Mouse (Mus musculus) left cerebral cortex, adult 2 months (tissue): ENCODE results near the gene Gpnmb. TPM values are rescaled to one million over a fixed set of nuclear protein-coding genes. Genes with fewer than 3 reads are reported as not detected.

Source experiments
- DNase-seq, 2 experiments: peaks; one replicate each; pipeline ENCODE4 v3.0.0; 2021 to 2022; ENCODE audit warnings: low spot score in 2 of 2, mixed read lengths in 1 of 2; ENCODE audit errors: extremely low spot score in 1 of 2
- H3K27ac ChIP-seq: fragments of 200-600 bp; 2 replicates; pipeline ENCODE4 v1.8.1; 2022
- H3K4me3 ChIP-seq: fragments of 200-600 bp; 2 replicates; pipeline ENCODE4 v1.8.1; 2022
- CTCF ChIP-seq: fragments of 200-600 bp; IDR thresholded peaks from 2 replicates; pipeline ENCODE4 v1.8.1; 2022; ENCODE audit warnings: antibody characterized with exemption, mild to moderate bottlenecking, moderate library complexity
- intact Hi-C: fragments of 180-260 bp; cut with DNase I; formaldehyde crosslinking; loops from one replicate; pipeline ENCODE4 v1.15.1; 2025
- total RNA-seq, 2 experiments: library from RNA; stranded (reverse); gene quantifications; 2 replicates each; pipeline ENCODE4 v1.2.3; 2021

Gene Gpnmb
- total RNA-seq, 2 experiments from 2014 or later: 1.3 to 2.5 TPM

DNA sequence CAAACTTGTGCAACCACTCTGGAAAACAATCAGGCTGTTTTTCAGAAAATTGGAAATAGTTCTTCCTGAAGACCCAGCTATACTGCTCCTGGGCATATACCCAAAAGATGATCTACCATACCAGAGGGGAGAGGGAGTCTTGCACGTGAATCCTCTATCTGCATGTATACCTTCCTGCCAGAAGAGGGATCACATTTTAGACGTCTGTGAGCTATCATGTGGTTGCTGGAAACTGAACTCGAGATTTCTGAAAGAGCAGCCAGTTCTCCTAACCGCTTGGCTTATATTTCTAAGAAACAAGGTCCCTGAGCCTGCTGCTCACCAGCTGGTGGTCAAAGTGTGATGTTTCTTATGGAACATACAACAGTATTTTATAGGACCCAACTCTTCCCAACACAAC, 32.0 kb downstream of the Gpnmb start:
- intact Hi-C loops: no loop called here
- TF ChIP-seq CTCF: no peak
- DNase-seq: no peak
- Histone ChIP-seq H3K27ac (no peak overlapping the region), H3K4me3 (no peak overlapping the region)

DNA sequence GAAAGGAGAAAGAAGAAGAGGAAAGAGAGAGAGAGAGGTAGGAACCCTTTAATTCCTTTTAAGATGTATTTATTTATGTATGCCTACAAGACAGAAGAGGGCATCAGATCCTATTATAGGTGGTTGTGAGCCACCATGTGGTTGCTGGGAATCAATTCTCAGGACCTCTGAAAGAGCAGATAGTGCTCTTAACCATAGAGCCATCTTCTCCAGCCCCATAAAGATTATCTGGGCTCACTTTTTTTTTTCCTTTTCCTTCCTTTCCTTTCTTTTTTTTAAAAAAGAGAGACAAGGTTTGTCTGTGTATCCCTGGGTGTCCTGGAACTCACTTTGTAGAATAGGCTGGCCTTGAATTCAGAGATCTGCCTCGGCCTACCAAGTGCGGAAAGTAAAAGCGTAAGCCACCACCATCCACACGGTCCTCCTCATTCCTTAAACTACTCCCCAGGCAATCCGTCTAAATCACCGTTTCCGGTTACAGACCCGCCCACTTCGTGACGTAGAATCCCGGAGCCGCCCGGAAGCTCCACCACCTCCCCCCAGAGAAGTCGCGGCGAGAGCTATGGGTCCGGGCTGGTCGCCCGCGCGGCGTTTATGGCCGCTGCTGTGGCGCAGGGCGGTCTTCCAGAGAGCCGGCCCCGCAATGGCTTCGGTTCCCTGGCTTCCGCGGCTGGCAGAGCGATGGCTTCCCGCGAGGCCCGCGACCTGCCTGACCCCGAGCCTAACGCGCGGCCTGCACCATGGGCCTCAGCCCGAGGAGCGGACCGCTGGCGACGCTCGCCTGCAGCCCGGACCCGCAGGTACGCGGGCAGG, 37.2 kb downstream of the Gpnmb start, which contains the start of gene Malsu1:
TSS of gene Malsu1 (plus strand) at position 492 of the 813 bp plus-strand sequence.
- peak within 1 kb of the TSS; percentile 84 for H3K27ac ChIP-seq
- DNase-seq: peak; percentile 93 to 96
- peak within 1 kb of the TSS; percentile 100 for H3K4me3 ChIP-seq
- intact Hi-C loops: loop anchor here (5.0 kb wide), 2 partner anchors 134 to 189 kb away; partner anchors contain the start of gene Tra2a
- TF ChIP-seq CTCF: no peak

DNA sequence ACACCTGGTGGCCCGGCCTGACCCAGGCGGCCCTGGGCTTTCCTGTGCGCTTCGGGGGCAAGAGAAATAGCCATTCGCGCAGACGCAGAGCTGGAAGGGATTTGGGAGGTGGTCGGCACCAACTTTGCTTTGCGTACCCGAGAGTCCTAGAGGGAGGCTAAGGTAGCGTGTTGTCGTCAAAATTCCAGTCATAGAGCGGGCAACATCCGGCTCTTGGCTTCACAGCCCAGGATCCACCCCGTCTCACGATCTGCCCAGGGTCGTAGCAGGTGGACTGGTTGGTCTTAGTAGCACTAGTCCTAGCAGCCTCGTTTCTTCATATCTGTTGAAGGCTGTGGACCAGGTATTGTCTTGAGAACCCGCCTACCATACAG, 37.8 kb downstream of the Gpnmb start:
- intact Hi-C loops: loop anchor here (5.0 kb wide), 2 partner anchors 133 to 188 kb away; partner anchors contain the start of gene Tra2a

DNA sequence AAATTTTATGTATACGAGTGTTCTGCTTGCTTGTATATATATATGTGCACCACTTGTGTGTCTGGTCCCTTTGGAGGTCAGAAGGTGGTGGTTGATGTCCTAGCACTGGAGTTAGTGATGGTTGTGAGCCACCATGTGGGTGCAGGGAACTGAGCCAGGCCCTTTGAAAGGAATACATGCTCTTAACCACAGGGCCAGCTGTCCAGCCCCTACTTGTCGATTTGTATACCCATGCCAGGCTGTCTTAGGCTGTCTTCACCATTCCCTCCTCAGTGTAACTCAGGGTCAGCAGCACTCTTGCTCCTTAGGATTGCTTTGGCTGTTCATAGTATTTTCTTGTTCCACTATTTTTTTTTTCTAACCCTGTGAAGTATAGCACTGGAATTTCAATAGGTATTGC, 41.5 kb downstream of the Gpnmb start:
- DNase-seq: no peak
- intact Hi-C loops: no loop called here
- no peak overlapping the region for H3K4me3 ChIP-seq
- TF ChIP-seq CTCF: no peak
- H3K27ac ChIP-seq: no peak overlapping the region

More for the DNA sequence above, 37.8 kb downstream of the Gpnmb start:
- Histone ChIP-seq H3K4me3 (peak overlapping the region; percentile 100), H3K27ac (peak overlapping the region; percentile 84)
- TF ChIP-seq CTCF: no peak; the same call in 1 of the 2 replicates
- DNase-seq: peak in 1 of 2 experiments; percentile 25

DNA sequence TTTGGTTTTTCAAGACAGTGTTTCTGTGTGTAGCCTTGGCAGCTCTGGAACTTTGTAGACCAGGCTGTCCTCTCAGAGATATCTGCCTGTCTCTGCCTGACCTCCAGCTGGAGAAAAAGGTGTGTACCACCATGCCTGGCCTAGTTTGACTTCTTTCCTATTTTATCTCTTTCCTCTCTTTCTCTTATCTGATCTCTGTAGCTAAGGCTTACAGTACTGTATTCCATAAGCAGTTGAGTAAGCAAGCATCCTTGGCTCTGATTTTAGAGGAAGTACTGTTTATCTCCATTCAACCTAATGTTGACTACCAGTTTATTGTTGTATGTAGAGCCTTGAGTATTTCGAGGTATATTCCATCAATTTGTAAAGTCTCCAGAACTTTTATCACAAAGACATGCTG, 43.0 kb downstream of the Gpnmb start:
- TF ChIP-seq CTCF: no peak
- no peak for DNase-seq
- intact Hi-C loops: no loop called here
- Histone ChIP-seq H3K27ac (no peak overlapping the region), H3K4me3 (no peak overlapping the region)

DNA sequence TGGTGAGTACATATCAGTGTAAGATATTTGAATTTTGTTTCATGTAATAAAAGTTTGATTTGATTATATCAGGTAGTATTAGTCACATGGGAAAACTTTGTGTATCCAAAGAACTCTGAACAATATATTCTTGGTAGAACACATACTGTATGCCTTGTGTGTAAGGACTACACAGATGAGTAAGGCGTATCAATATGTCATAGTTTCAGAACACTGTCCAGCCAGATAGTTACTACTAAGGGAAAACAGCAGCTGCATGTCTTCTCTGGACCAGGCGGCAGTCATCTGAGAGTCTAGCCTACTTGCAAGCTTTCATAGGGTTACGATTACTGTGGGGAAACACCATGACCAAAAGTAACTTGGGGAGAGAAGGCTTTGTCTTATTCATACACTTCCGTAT, 46.7 kb downstream of the Gpnmb start:
- TF ChIP-seq CTCF: no peak
- Histone ChIP-seq H3K4me3 (no peak overlapping the region), H3K27ac (no peak overlapping the region)
- DNase-seq: no peak
- intact Hi-C loops: no loop called here

DNA sequence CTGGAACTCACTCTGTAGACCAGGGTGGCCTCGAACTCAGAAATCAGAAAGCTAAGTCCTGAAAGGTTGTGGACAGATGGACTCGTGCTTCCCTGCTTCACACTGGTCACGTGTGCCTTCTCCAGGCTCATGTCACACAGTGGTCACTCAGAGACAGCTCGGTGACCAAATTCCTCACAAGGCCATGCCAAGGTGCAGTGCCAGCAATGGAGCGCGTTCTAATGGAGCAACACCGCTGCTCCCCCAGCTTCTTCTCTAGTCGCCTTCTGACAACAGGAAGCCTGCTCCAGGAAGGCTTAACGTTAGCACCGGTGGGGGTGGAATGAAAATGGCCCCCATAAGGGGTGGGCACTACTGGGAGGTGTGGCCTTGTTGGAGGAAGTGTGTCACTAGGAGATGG, 58.6 kb downstream of the Gpnmb start:
- intact Hi-C loops: no loop called here
- DNase-seq: no peak
- Histone ChIP-seq H3K4me3 (no peak overlapping the region), H3K27ac (no peak overlapping the region)
- no peak for TF ChIP-seq CTCF

DNA sequence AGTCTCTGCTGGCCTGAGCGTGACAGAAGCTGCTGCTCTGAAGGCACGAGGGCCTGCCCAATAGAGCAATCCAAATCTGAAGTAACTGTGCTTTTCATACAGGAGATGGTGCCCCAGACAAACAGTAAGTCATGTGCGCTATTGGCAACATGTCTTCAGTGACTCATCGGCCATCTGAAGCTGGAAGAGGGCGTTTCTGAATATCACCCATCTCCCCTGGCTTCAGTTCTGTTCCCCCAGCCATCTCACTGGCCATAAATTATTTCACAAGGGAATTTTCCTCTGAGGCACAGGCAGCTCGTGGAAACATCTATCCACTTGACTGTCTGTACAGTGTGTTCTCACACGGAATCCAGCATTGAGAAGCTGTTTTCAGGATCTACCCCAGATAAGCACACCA, 60.1 kb downstream of the Gpnmb start:
- no peak for DNase-seq
- no peak for TF ChIP-seq CTCF
- H3K27ac ChIP-seq: peak overlapping the region; percentile 55; the same call in 1 of the 2 replicates
- H3K4me3 ChIP-seq: no peak overlapping the region
- intact Hi-C loops: no loop called here

DNA sequence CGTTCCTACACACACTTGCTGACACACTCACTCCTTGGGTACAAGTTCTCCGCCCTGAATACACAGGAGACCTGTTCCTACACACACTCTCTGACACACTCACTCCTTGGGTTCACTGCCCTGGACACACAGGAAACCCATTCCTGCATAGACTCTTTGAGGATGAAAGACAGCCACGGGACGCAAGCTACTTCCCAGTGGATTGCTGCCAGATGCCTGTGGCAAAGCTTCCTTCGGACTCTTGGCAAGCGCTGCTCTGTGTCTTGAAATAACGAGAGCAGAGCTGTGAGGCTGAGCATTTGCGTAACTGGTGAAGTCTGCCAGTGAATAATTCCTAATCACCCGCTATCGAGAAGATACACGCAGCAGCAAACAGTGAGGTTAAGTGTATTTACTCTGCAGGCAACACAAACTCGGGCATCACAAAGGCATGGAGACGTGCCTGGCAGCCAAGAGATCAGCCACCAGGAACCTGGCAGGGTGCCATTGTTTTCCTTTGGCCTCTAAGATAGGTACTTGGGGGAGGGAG, 60.7 kb downstream of the Gpnmb start:
- intact Hi-C loops: no loop called here
- H3K4me3 ChIP-seq: peak overlapping the region; percentile 22; the same call in 1 of the 2 replicates
- no peak for TF ChIP-seq CTCF

DNA sequence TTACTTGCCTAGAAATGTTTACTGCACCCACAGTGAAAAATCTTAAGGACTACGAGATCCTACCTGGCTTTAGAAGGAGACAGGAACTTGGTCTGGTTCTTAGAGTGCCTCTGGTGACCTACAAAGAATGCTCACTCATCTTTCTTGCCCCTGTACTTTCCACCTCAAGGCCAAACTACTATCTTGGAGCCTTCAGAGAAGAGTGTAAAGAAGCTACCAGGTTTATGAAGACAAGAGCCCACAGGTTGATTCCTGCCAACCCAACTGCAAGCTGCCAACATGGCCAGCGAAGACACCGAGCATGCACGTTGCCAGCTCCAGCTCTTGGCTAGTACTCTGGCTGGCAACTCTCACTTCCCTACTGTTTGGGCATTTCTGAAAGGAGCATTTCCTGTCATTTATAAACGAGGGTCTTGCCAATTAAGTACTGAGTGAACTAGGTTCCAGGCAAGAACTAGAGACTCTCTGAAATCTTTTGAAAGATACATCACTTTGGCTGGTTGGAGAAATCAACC, 61.3 kb downstream of the Gpnmb start:
- intact Hi-C loops: no loop called here
- peak overlapping the region; percentile 34; the same call in 1 of the 2 replicates for H3K27ac ChIP-seq
- TF ChIP-seq CTCF: no peak

More for the DNA sequence above, 60.7 kb downstream of the Gpnmb start:
- peak overlapping the region; percentile 55; the same call in 1 of the 2 replicates for H3K27ac ChIP-seq
- DNase-seq: peak; percentile 47 to 59

DNA sequence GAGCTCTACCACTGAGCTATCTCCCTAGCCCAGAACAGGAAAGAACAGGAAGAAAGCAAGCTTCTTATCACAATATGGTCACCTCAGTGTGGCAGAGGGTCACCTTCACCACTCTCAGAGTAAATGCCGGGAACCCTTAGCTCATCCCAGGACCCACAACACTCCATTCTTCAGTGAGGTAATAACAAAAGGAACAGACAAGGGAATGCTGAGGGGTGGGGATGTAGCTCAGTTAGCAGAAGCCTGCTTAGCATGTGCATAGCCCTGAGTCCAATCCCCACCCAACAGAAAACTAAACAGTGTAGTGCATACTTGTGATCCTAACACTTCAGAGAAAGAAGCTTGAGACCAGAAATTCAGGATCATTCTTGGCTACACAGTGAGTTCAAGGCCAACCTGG, 62.7 kb downstream of the Gpnmb start:
- intact Hi-C loops: no loop called here
- no peak for DNase-seq
- H3K4me3 ChIP-seq: no peak overlapping the region
- TF ChIP-seq CTCF: no peak
- no peak overlapping the region for H3K27ac ChIP-seq

More for the DNA sequence above, 61.3 kb downstream of the Gpnmb start:
- no peak overlapping the region for H3K4me3 ChIP-seq
- no peak for DNase-seq

DNA sequence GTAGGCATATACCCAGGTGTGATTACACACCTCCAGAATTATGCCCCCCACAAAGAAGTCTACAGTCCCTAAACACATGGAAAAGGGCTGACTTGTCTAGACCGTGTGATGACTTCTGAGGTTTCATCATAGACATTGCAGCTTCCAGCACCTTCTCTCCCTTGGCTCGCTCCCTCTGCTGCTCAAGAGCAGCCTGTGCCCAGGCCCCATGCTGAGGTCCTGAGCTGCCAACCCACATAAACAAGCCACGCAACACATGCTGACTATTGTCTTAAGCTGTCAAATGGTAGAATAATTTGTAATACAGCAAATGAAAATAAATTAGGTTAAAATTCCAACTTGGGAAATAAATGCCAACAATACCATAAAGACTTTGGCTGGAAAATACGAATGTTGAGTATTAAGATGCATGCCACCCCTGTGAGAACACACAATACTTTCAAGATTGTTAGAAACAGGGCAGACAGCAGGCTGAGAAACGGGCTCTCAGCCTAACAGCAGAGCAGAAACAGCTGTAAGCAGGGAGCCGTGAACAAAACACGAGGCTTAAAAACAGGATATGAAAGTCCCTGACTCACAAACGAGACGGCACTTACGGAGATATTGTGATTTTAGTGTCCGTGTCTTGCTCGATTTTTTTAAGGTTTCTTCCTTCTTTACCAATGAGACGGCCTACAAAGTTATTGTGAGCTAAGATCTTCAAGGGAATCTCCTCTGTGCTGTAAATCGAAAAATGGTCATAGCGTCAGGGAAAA, 70.6 kb downstream of the Gpnmb start:
- H3K4me3 ChIP-seq: no peak overlapping the region
- H3K27ac ChIP-seq: no peak overlapping the region
- no peak for TF ChIP-seq CTCF
- intact Hi-C loops: no loop called here
- no peak for DNase-seq
